Mouse (Mus musculus) bone marrow, adult 2 months (tissue): Measurements from ENCODE around the gene Dvl2.

Experiments used
- CTCF ChIP-seq: fragments of 200-500 bp; IDR thresholded peaks from 2 replicates; pipeline ENCODE4 v1.5.1; 2011; ENCODE audit warnings: low read length, control low read depth; ENCODE audit not compliant: control insufficient read depth, insufficient read depth
- POLR2A ChIP-seq: fragments of 200-500 bp; IDR thresholded peaks from 2 replicates; pipeline ENCODE4 v1.6.1; 2011; ENCODE audit warnings: low read depth, mild to moderate bottlenecking, control low read depth, low read length, borderline replicate concordance; ENCODE audit not compliant: control insufficient read depth

DNA sequence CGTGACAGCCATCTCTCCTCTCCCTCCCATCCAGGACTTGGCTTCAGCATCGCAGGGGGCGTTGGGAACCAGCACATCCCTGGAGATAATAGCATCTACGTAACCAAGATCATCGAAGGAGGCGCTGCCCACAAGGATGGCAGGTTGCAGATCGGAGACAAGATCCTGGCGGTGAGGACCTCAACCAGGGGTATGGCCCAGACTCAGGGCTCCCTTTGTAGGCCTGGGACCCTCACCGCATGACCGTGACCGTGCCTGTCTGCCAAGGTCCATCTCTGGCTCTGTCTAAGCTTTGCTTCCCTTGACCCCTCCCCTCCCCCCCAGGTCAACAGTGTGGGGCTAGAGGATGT lies 30.9 kb downstream of the Dvl2 start:
- no peak for TF ChIP-seq CTCF
- TF ChIP-seq POLR2A, result no peak
